Mouse (Mus musculus) cerebral cortex, adult 2 months (tissue): Measurements from ENCODE around the gene Frmd5.

ENCODE experiments used
- WGBS: fragments of 180-500 bp; shearing (Covaris S2); methylation state at CpG from one replicate; pipeline ENCODE4 v1.1.7; 2018; 5-methylcytosine and 5-hydroxymethylcytosine counted together

Gene Frmd5

DNA sequence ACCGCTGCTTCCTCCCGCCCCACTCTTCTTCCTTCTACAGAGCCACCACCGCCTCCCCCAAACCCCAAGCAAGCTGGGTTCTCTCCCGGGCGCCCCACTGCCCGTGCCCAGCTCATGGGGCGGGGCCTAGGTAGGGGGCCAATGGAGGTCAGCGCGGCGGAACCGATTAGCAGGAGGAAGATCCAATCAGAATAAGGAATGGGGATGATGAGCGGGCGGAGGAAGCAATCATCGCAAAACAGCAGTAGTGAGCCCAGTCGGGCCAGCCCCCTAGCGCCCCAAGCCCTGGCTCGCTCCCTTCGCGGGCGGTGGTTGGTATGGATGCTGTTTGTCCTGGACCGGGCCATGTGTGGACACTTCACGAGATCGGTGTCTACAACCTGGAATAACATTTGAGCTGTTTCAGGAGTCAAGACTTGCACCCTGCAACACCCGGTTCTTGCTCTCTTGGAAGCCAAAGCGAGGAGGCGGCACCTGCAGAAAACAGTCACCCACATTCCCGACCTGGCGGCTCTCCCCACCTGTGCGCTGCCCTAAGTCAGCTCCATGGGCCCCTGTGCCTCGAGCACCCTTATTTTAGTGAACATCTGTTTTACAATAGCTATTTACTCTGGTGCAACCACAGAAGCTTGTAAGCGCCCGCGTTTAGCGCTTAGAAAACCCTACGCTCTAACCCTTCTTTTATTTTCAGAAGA lies at the start of gene Frmd5:
Frmd5 (minus strand) TSS at position 129 of the 695 bp plus-strand sequence.
- WGBS = under 1% methylated on average over 35 of the region's 35 CpGs

DNA sequence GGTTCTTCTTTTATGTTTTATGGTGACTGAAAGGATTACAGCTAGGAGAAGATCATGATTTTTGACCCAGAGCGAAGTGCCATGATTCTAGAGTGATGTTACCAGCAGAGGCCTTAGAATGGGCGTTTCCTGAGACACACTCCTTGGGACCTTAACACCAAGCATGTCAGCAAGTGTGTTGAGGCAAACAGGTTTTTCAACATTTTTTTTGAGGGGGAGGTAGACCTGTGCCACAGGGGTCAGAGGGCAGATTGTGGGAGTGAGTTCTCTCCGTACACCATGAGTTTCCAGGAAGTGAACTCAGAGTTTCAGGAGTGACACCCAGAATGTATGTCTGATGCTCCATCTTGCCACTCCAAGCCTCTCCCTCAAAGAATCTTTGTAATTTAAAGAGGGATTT lies 47.1 kb upstream of the Frmd5 start:
- 91% methylated on average over 3 of the region's 3 CpGs for WGBS

DNA sequence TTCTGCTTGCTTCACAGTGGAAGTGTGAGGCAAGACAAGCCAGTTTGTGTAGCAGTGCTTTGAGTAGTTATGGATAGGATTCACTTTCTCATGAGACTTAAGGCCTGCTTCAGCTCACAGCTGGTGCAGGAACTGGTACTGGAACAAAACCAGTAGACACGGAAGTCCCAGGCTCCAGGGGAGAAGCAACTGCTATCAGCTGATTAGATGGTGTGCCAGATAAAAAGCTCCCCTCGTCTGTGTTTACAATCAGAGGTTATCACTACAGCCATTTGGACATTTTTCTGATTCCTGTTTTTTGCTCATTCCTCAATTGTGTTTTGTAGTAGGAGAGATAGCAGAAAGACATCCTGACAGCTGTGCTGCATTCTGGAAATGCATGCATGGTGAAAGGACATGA lies 45.2 kb upstream of the Frmd5 start:
- WGBS = 69% methylated on average over 2 of the region's 2 CpGs

DNA sequence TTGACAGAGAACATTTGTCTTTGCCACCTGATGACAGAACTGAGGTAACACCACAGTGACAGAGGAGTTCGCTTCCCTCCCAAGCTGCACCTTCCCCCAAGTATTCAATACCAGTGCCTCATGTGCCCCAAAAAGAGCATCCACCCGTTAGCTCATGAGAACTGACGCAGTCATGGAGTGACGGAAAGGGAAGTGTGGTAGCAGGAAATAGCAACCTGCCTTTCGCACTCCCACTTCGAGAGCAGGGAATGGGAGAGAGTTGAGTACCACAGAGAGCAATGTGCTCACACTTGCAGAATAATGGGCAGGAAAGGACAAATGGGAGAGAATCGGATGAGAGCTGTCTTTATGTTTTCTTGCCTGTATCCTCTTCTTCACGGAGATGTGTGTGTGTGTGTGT lies 39.2 kb upstream of the Frmd5 start:
- WGBS = 38% methylated on average over 8 of the region's 8 CpGs

- 70% methylated on average over 3 of the region's 3 CpGs for WGBS
Observed at GRCm38 (mm10) chr2:121842249-121842648, 35.4 kb upstream of the Frmd5 start.

DNA sequence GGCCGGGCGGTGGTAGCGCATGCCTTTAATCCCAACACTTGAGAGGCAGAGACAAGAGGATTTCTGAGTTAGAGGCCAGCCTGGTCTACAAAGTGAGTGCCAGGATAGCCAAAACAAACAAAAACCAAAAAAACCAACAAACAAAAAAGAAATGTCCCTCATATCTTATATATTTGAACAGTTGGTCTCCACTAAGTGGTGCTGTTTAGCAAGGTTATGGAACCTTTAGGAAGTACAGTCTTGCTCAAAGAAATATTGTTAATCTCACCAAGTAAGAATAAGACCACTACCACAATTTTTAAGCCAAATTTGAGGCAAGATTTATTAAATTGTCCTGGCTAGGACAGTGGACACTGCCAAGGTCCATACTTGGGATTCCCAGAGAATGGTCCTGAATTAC lies 34.6 kb upstream of the Frmd5 start:
- WGBS = 100% methylated on average over 3 of the region's 3 CpGs

GRCm38 (mm10) chr2:121834926-121835325 lies 28.0 kb upstream of the Frmd5 start:
- 34% methylated on average over 3 of the region's 3 CpGs for WGBS

GRCm38 (mm10) chr2:121832484-121832894 lies 25.6 kb upstream of the Frmd5 start:
- 9% methylated on average over 5 of the region's 5 CpGs for WGBS

DNA sequence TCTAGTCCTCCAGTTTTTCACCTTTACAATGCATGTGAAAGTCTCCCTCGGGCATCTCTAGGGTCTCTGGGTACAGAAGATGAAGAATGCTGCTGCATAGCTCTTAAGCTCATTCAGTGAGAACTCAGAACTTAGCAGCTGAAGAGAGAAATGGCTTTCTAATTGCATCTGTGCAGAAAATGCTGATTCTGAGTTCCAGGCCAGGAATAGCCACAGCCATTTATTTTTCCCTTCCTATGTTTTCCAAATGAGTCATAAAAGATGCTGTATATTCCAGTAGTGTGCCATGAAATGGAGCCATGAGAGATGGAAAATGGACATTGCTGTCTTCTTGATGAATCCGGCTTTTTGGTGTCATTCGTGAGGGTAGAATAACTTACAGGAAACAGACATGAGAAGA lies 21.5 kb upstream of the Frmd5 start:
- 69% methylated on average over 3 of the region's 3 CpGs for WGBS

DNA sequence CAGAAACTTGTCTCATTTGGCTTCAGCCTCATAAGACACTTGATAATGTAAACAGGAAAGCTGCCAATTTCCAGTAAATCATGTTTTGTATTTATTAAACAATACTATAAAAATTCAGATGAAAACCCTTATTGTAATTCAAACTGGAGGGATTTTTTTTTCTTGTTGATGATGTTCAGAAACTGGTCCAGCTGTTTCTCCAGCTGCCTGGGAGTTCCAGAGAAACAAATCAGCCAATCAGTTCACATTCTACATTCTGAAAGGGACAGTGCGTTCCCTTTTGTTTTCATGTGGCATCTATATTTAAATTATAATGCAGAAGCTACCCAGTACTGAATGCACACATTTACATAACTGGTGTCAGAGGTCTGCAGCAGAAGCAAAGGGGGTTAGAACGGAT lies 19.3 kb upstream of the Frmd5 start:
- 63% methylated on average over 2 of the region's 2 CpGs for WGBS

GRCm38 (mm10) chr2:121824653-121825052 lies 17.8 kb upstream of the Frmd5 start:
- 66% methylated on average over 5 of the region's 5 CpGs for WGBS

- WGBS = 90% methylated on average over 7 of the region's 7 CpGs
Observed at GRCm38 (mm10) chr2:121821787-121822186, 14.9 kb upstream of the Frmd5 start.

GRCm38 (mm10) chr2:121810876-121811275 lies 4.0 kb upstream of the Frmd5 start:
- WGBS = 91% methylated on average over 6 of the region's 6 CpGs

DNA sequence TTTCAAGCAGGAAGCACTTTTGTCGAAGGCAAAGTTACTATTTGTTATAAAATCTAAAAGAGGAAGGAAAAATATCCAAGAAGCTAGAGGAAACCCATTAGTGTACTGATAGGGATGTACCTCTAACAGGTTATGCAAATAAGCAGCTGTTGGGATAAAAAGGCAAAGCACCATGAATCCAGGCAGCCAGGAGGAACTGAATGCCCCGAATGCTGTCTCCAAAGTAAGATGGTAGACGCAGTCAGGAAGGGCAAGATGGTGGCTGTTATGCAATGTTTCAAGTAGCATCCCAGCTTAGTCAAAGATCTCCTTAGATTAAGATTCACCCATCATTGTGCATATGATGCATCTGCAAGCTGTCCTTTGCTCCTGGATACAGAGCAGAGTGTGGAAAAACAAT lies 2.2 kb upstream of the Frmd5 start:
- 87% methylated on average over 3 of the region's 3 CpGs for WGBS

DNA sequence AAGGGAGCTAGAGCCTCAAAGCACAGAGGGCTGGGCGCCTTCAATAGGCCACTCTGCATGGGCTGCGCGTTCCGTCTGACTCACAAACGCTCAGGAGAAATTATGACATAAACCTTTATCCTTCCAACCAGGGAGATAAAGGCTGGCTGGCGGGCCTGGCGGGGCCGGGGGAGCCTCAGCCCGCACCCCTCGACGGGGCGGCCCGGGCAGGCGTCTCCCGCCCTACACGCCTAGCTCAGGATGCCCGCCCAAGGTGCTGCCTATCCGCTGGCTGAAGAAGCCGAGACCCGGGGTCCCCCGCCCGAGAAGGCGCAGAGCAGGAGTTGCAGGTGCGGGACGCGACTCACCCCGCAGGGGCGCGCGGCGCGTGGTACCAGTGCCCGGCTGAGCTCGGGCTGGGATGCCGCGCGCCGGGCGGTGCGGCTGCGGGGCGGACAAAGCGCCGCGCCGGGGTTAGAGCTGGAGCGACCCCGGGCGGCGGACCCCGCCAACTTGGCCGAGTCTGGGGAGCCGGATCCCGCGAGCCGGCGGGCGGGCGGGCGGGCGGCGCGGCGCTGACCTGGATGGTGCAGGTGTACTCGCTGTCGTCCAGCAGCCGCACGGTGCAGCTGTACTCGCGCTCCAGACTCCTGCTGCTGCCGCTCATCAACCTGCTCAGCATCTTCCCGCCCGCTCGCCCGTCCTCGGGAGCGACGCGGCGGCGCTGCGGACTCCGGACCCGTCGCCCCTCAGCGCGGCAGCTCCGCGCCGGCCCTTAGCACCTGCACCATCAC lies 530 bp downstream of the Frmd5 start:
- WGBS = under 1% methylated on average over 89 of the region's 90 CpGs

- WGBS = 47% methylated on average over 7 of the region's 7 CpGs
Observed at GRCm38 (mm10) chr2:121799051-121799450, 7.8 kb downstream of the Frmd5 start.

- 62% methylated on average over 6 of the region's 6 CpGs for WGBS
Observed at GRCm38 (mm10) chr2:121795995-121796394, 10.9 kb downstream of the Frmd5 start.

- 83% methylated on average over 2 of the region's 2 CpGs for WGBS
Observed at GRCm38 (mm10) chr2:121788415-121788814, 18.5 kb downstream of the Frmd5 start.

GRCm38 (mm10) chr2:121787767-121788166 lies 19.1 kb downstream of the Frmd5 start:
- 54% methylated on average over 13 of the region's 13 CpGs for WGBS

- 42% methylated on average over 7 of the region's 7 CpGs for WGBS
Observed at GRCm38 (mm10) chr2:121787271-121787670, 19.6 kb downstream of the Frmd5 start.

DNA sequence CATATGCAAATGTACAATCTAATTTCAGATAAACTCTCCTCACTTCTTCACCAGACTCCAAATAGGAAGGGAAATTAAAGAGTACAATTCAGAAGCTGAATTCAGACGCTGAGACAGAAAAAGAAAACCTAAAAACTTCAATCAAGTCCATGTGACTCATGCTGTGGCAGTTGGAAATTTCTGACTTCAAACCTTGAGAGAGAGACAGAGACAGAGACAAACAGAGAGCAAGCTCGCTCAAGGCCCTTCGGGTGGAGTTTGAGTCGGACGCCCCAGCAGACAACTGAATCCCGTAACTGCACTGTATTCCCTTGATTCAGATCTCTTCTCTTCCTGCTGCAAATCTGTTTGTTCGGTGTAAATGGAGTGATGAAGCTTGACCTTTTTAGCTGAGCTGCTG lies 30.7 kb downstream of the Frmd5 start:
- WGBS = 45% methylated on average over 7 of the region's 7 CpGs

GRCm38 (mm10) chr2:121764851-121765250 lies 42.0 kb downstream of the Frmd5 start:
- 54% methylated on average over 5 of the region's 5 CpGs for WGBS

GRCm38 (mm10) chr2:121761861-121762260 lies 45.0 kb downstream of the Frmd5 start:
- WGBS = 88% methylated on average over 5 of the region's 5 CpGs
